Mouse (Mus musculus) megakaryocyte, embryonic 14.5 days (primary cell): Measurements from ENCODE around the gene Wdr95.

Experiments
- FLI1 ChIP-seq: IDR thresholded peaks from 2 replicates; pipeline ENCODE4 v1.6.1; 2012; ENCODE audit warnings: low read length, inconsistent platforms, mixed read lengths
- GATA1 ChIP-seq: IDR thresholded peaks from 3 replicates; pipeline ENCODE4 v1.6.1; 2012; ENCODE audit warnings: mixed read lengths, low read length, inconsistent platforms, borderline replicate concordance

GRCm38 (mm10) chr5:149525055-149525785 lies 3.3 kb upstream of the Wdr95 start:
- no peak for TF ChIP-seq GATA1
- TF ChIP-seq FLI1 = no peak
